Mouse (Mus musculus) liver (tissue): ENCODE measurements around the gene Prl3c1.
"Not testable (repeated sequence)": the region's sequence is repeated elsewhere in the genome, so short reads cannot be mapped to it uniquely, and the experiment has no call there.

Experiments used
- DNase-seq: peaks from one replicate; pipeline ENCODE4 v3.0.0-alpha.2; 2020; ENCODE audit warnings: mixed read lengths

Prl3c1 gene

GRCm38 (mm10) chr13:27196359-27196758, at the start of gene Prl3c1:
TSS of gene Prl3c1 (plus strand) at chr13:27196659.
- no peak for DNase-seq

DNA sequence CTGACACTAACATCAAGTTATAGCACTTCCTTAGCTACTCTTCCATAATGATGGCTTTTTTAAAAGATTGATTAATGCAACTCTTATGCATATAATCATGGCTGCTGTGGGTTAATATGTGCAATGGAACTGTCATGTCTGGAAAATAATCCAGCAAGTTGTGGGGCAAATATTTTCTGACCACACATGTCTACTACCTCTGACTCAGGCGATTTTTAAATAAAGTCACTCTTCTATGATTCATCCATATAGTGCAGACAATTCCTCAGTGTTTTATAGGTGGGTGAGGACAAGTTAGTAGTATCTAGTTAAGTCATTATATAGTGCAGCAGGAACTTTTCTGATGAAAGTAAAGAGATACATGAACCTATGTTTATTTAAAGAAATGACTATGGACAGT, 48.2 kb upstream of the Prl3c1 start:
- no peak for DNase-seq

DNA sequence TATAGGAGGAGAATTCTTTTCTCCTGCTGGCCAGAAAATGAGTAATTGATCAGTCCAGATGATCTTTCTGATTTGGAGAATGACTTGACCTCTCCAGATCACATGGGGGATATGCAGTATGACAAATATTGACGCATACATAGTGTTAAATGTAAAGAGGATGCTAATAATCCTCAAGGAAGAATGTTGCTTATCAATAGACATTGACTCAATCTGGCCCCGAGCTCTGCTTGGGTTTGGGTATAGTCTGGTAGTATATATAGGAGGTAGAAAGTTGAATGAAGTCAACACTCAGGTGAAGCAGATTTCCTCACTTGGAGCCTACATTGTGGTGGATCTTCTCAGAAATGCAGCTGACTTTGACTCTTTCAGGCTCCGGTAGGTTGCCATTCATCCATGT, 40.0 kb upstream of the Prl3c1 start, which contains the start of gene Prl3d3:
Prl3d3 (plus strand) TSS at position 301 of the 400 bp plus-strand sequence.
- DNase-seq: not testable (repeated sequence)

- no peak for DNase-seq
These were observed 45.1 kb downstream of the Prl3c1 start, which contains the start of gene Prl3b1 for GRCm38 (mm10) chr13:27241547-27241946. TSS of gene Prl3b1 (plus strand) at chr13:27241847.
